Mouse (Mus musculus) neural tube, embryonic 10.5 days (tissue): ENCODE measurements around the gene Smpd3.

Experiments used
- DNase-seq: peaks from one replicate; pipeline ENCODE4 v3.0.0-alpha.2; 2017; ENCODE audit warnings: low spot score; ENCODE audit errors: extremely low spot score

Smpd3 gene

GRCm38 (mm10) chr8:106292484-106293396, 45.0 kb downstream of the Smpd3 start:
- DNase-seq = no peak

DNA sequence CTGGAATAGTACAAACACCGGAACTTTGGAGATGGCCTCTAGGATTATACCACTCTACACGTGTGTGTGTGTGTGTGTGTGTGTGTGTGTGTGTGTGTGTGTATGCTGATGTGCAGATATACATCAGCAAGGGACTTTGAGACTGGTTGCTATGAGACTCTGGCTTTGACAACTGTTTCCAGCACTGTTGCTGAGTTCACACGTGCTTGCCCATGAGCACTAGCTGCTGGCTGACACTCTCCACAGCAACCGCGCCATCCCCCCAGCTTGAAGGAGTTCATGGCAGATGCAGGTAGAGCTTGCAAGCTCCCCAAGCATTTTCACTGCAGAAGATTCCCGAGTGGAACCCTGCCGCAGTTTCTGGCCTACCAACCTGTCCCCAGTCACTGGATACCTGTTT, 48.3 kb downstream of the Smpd3 start:
- no peak for DNase-seq

- DNase-seq = no peak
These were observed 49.1 kb downstream of the Smpd3 start for GRCm38 (mm10) chr8:106288732-106289131.

DNA sequence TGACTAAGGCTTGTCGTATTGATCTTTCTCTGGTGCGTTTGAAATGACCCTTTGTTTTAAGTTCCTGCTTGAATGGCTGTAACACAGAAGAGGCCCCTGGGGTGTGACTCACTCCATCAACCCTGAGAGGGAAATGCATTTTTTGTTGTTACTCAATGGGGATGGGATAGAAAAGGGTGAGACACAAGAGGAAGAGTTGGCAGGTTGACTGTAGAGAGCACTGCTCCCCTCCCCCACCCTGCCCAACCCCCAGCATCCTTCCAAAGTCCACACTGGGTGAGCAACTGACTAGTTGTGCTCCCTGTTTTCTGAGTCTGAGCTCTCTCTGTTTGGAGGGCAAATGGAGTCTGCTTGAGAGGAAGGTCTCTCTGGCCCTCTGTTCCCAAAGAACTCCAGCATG, 50.3 kb downstream of the Smpd3 start:
- no peak for DNase-seq

GRCm38 (mm10) chr8:106280844-106281243, 56.9 kb downstream of the Smpd3 start:
- no peak for DNase-seq

GRCm38 (mm10) chr8:106280154-106280553, 57.6 kb downstream of the Smpd3 start:
- DNase-seq = no peak

DNA sequence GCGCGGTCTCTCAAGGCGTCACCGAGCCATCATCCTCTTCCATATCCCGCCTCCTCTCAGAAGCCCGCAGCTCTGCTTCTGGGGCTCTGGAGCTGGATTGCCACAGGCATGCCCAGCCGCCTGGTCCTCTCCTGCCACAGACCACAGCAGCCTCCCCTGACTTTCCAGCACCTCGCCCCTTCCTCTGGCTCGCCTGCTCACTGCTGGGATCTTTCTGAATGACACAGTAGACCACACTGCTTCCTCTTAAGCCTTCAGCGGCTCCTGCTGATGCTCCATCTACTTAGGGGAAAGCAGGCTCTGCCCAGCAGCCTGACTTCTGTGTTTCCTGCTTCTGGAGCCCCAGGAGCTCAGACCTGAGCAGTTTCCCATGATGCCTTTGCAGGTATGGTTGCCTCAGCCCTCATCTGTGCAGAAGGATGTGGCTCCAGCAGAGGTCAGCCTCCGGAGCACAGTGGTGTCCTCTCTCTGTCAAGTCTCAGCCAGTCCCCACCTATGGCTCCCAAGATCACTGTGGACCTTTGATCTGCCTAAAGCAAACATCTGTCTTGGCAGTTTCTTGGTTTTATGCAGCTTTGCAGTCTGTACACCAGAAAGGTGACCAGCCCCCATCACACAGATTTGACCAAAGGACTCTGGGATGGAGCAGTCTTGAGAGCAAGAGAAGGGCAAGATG, 59.3 kb downstream of the Smpd3 start:
- no peak for DNase-seq

DNA sequence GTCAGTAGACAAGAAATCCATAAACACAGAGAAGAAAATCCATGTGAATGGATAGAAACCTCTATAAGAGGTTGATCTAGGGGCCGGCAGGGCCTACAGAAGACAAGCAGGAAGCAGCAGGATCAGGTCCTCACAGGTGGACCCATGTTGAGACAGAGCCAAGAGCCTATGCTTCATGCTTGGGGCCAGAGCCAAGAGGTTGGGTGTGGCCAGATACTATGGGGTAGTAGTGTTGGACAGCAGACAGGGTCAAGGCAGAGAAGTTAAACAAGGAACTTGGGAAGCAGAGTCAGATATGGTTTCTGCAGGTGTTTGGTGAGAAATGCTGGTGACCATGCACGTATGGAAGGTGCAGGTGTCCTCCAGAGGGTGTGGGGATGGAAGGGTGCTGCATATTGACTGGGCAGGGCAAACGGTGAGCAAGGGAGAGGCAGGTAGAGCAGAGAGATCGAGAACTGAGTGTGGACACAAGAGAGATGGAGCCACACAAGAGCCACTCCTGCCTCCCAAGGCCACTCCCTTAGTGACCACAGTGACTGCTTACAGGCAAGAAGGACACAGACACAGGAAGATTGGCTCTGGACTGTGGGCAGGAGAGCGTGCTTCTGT, 61.0 kb downstream of the Smpd3 start:
- DNase-seq = no peak

DNA sequence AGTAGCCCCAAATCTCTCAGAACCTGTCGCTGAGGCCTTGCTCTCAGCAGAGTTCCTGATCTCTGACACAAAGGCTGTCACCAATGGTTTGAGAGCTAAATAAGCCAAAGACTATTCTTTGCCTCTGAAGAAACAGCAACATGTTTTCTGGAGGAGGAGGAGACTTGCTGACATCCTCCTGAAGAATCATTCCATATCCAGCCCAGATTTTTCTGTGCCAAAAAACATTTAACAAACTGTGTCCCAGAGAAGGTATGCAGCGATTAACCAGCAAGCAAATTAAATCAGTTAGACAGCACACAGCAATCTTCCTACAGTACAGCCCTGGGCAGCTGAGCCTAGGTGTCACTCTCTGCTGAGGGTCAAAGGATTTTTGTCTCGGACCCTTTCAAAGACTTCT, 64.3 kb downstream of the Smpd3 start:
- DNase-seq = no peak

DNA sequence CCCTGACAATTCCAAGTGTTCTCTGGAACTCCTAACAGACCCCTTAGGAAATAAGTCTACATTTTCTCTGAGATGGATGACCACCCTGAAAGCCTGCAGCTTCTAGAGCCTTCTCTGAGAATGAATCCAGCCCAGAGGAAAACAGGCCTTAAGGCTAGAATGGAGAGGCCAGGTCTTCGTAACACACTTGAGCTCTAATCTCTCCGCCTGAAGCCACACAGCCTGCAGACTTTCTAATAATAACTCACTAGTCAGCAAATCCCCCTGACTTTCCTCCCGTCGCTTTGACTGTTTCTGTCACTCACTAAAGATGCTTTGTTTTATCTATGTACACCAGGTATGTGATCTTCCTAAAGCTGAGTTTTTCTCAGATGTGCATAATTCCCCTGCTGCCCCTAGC, 66.4 kb downstream of the Smpd3 start:
- DNase-seq = no peak

GRCm38 (mm10) chr8:106270804-106271203, 67.0 kb downstream of the Smpd3 start:
- DNase-seq = peak; percentile 34

DNA sequence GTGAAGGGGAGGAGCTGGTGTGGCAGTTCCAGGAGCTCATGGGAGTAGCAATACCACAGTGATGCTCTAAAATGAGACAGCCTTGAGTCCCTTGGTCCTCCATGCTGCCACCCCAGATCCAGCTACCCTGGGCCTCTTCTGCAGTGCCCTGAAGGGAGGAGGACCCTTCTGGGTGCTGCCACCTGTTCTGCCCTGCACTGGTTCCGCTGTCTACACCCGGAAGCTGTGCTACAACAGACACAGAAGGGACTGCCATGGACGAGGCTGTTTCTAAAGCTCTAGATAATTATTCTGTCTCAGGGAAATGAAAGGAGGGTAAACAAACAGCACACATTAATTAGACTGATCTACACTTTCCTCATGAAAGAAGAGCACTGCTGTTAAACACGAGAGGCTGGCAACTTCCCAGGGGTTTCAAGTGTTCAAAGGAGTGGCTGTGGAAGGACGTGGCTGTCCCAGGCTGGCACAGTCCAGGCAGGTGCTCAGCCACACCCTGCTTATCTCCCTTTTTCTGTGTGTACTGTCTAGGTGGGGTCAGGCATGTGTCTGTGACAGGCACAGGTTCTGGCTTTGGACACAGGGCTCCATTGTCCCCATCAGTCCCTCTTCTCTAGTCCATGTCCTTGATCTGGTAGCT, 69.0 kb downstream of the Smpd3 start:
- no peak for DNase-seq

- DNase-seq = no peak
These were observed 72.4 kb downstream of the Smpd3 start for GRCm38 (mm10) chr8:106265398-106265797.

DNA sequence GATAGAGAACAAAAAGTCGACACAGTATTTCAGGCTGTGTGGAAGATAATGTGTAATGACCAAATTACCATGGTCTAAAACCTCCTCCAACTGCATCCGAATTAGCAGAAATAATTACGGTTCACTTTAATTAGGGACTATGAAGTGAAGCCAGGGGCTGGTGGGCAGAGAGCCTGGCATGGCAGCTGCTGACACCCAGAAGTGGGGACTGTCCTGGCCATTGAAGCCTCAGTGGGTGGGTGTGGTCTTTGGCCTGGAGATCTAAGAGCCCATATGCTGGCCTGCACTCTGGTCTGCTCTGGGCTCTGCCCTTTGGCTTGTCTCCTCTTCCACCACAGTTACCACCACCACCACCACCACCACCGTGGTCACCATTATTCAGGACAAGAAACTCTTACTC, 73.9 kb downstream of the Smpd3 start:
- DNase-seq = no peak

GRCm38 (mm10) chr8:106262343-106262742, 75.4 kb downstream of the Smpd3 start:
- no peak for DNase-seq

DNA sequence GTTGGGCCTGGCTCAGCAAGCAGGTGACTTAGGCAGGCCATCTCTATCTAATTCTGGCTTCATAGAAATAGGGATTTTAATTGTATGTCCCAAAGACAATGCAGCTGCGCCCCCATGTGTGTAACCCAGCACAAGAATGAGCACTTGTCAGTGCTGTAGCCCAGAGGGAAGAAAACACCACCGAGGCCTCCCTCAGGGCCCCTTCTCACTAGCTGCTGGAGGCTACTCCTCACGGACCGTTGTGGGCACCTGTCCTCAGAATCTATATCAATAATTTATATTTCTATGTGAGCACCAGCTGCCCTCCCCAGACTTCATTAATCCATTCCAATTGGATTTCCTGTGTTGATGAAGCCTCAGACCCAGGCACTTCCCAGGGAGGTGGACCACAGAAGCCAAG, 76.9 kb downstream of the Smpd3 start:
- no peak for DNase-seq

DNA sequence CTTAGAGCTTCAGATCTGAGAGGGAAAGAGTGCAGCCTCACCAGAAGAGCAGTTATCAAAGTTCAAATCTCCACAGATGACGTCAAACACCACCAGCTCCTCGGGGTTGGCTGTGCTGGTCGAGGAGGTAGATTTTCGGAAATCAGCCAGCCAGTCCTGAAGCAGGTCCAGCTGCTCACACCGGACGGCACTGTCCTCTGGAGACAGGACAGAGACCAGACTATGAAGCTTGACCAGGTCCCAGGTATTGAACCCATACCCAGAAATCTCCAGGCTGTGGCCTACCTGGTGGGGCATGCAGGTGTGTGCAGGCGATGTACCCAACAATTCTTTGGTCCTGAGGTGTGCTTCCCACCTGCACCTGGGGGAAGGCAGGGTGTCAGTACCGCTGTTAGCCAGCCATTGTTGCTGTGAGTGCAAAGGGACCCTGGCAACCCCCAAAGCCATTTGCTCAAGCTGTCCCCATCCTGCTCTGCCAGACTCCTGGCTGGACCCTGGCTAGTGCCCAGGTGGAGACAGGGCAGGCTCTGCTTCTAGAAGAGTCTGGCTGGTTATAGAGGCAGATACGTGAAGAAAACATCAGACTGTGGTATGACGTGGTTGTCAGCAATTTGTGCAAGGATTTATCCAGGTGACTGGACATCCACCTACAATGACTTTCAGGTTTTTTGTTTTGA, 78.1 kb downstream of the Smpd3 start:
- DNase-seq = no peak

- DNase-seq = no peak
These were observed 79.6 kb downstream of the Smpd3 start for GRCm38 (mm10) chr8:106258169-106258568.

DNA sequence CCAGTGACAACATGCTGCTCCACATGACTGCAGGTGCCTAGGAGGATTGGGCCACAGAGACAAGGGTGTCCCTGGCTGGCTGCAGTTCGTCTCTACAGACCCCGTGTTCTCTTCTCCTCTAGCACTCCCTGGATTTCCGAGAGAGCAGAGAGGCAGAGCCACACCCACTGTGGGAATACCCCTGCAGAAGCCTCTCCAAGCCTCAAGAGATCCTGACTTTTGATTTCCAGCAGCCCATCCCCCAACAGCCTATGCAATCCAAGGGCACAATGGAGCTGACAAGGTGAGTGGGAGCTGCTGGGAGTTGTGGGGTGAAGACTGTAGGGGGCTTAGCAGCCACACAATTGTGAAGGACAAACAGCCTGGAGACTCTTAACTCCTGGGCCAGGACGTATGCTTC, 87.6 kb downstream of the Smpd3 start:
- no peak for DNase-seq

GRCm38 (mm10) chr8:106237106-106237505, 100.7 kb downstream of the Smpd3 start:
- no peak for DNase-seq

DNA sequence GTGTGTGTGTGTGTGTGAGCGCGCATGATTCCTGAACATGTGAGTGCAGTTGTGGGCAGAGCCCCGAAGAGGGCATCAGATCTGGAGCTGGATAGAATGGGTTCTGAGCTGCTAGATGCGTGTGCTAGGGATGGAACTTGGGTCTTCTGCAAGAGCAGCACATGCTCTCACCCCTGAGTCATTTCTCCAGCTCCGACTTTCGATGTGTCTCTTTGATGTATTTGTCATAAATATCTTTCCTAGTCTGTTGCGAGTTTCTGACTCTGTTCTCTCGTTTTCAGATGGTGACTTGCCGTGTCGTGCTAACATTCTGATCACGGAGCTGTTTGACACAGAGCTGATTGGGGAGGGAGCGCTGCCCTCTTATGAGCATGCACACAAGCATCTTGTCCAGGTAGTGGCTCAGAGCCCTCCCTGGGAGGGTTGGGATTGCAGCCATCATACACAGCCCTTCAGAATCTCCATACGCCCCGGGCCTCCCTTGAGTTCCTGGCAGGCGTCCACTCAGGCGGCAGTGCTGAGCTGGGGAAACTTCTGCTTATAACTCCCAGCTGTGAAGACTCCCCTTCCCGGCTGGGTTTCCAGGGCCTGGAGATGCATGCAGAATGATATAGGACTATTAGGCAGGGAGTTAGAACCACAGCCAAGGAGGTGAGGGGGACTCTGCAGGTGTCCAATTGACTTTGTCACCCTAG, 103.1 kb downstream of the Smpd3 start:
- DNase-seq = no peak
